Mouse (Mus musculus): Measurements from ENCODE around the gene Med24. TPM values are rescaled to one million over a fixed set of nuclear protein-coding genes. Genes with fewer than 3 reads are reported as not detected.
"Not testable (repeated sequence)": the region's sequence is repeated elsewhere in the genome, so short reads cannot be mapped to it uniquely, and the experiment has no call there.

Med24 gene
- polyA plus RNA-seq, 1 experiment from 2014 or later: 42.5 TPM

DNA sequence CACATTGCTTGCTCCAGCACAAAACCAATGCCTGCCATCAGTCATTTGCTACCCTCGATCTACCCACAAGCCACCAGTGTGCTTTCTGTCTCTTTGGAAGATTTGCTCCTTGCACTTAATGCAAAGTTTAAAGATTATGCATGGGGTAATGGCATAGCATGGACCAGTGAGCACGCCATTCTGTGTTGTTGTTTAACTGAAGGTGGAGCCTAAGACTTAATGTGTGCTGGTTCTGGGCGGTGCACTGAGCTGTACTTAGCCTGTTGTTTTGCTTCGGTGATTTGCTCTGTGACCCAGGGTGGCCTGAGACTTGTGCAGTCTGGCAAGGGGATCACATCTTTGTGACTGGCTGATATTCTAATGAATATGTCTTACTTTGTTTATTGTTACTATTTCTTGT lies 42.3 kb downstream of the Med24 start:
- no peak for ATAC-seq
- WGBS: 80% methylated on average over 4 of the region's 4 CpGs
- no peaks in the 10 kb centered on the region for H3K27me3 ChIP-seq (replicated peaks)
- no peak overlapping the region for H3K4me3 ChIP-seq (replicated peaks)
- H3K4me2 ChIP-seq (replicated peaks): no peak overlapping the region
- H3K36me3 ChIP-seq: peaks cover 52% of the 10 kb centered on the region
- H3K27ac ChIP-seq: no peak overlapping the region
- no peaks in the 10 kb centered on the region for H3K9me3 ChIP-seq
- no peak overlapping the region for H3K9ac ChIP-seq
- 0 out of 2 replicates have a peak, but pooled peaks cover 4% of the 10 kb centered on the region for H3K4me1 ChIP-seq (replicated peaks)

DNA sequence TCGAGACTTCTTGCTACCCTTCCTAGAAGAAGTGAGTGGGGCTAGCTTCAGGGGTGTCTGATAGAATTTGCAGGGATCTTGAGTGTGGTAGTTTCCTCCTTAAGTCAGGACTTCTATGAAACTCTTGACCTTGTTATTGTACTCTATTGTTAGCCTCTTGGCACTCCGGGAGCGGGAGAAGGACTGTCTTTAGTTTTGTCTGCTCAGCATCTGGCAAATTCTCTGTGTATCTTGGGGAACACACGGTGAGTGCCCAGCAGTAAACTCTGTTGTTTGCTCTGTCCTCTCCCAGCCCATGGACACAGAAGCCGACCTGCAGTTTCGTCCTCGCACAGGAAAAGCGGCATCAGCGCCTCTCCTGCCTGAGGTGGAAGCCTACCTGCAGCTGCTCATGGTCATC lies 43.6 kb downstream of the Med24 start:
- no peak overlapping the region for H3K9ac ChIP-seq
- WGBS: 88% methylated on average over 9 of the region's 9 CpGs

GRCm38 (mm10) chr11:98682811-98683210 lies 46.4 kb downstream of the Med24 start:
- Histone ChIP-seq H3K9me3 (no peaks in the 10 kb centered on the region), H3K4me2 (replicated peaks) (peak overlapping the region; percentile 74), H3K9ac (peak overlapping the region; percentile 97), H3K27me3 (replicated peaks) (no peaks in the 10 kb centered on the region), H3K36me3 (peaks cover 23% of the 10 kb centered on the region), H3K4me3 (replicated peaks) (peak overlapping the region; percentile 92), H3K27ac (peak overlapping the region; percentile 59), H3K4me1 (replicated peaks) (0 out of 2 replicates have a peak, but pooled peaks cover 4% of the 10 kb centered on the region)
- WGBS: under 1% methylated on average over 23 of the region's 23 CpGs
- peak; percentile 29 for ATAC-seq

More for the DNA sequence above, 43.6 kb downstream of the Med24 start:
- Histone ChIP-seq H3K4me3 (replicated peaks) (no peak overlapping the region), H3K4me2 (replicated peaks) (no peak overlapping the region), H3K27ac (no peak overlapping the region), H3K27me3 (replicated peaks) (no peaks in the 10 kb centered on the region), H3K9me3 (no peaks in the 10 kb centered on the region), H3K36me3 (peaks cover 40% of the 10 kb centered on the region), H3K4me1 (replicated peaks) (0 out of 2 replicates have a peak, but pooled peaks cover 4% of the 10 kb centered on the region)
- no peak for ATAC-seq

DNA sequence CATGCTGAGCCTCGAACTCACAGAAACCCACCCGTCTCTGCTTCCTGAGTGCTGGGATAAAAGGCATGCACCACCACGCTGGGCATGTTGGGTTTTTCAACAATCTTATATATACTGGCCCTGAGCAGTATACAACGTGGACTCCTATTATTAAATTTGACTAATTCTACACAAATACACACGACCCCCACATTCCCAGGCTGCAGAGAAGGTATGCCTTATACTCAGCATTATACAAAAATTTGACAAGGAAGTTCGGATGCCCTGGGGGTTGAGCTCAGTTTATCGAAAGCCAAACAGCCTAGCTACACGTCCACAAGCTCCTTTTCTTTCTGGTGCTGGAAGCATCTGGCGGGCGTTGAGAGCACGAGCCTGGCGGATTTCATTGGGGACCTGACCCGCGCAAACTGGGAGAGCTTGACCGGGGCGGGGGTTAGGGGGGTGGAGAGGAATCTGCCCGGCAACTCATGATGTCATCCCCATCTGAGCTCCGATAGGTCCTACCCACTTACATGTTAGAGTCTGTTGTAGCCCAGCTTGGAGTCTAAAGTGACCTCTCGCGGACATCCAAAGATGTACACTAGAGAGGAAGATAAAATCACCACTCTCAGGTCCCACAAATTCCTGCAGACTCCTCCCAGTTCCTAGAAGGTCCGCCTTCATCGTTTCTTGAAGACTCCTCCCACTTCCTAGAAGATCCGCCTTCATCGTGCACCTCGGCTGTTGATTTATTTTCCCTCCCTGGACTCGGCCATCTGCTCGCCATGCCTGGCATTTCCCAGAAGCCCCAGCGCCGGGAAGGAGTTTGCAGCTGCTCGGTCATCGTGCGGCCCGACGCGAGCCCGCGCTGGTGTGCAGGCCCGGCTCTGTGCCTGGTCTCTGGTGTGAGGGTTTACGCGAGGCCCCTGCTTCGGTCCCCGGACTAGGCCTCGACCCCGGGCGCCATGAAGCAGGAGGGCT lies 47.2 kb downstream of the Med24 start, which contains the start of gene Psmd3:
Gene Psmd3, plus strand, starts transcription at position 769 of the 960 bp plus-strand sequence.
- peak; percentile 94 for ATAC-seq
- Histone ChIP-seq H3K4me1 (replicated peaks) (0 out of 2 replicates have a peak, but pooled peaks cover 4% of the 10 kb centered on the region), H3K9ac (peak within 1 kb of the TSS; percentile 97), H3K4me3 (replicated peaks) (peak within 1 kb of the TSS; percentile 92), H3K4me2 (replicated peaks) (peak within 1 kb of the TSS; percentile 74), H3K36me3 (peaks cover 17% of the 10 kb centered on the region), H3K9me3 (no peaks in the 10 kb centered on the region), H3K27me3 (replicated peaks) (no peaks in the 10 kb centered on the region), H3K27ac (peak within 1 kb of the TSS; percentile 72)
- 3% methylated on average over 45 of the region's 45 CpGs for WGBS

DNA sequence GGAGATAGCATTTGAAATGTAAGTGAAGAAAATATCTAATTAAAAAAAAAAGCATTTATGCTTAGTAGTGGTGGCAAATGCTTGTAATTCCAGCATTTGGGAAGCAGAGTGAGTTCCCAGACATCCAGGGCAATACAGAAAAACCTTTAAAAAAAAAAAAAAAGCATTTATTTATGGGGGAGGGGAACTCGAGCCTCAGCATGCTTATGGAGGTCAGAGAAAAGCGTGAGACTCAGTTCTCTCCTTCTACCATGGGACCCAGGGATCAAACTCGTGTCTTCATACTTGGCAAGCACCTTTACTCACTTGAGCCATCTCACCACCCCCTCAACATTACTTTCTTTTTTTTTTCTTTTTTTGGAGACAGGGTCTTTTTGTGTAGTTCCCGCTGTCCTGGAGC lies 48.0 kb downstream of the Med24 start:
- Histone ChIP-seq H3K9ac (no peak overlapping the region), H3K27me3 (replicated peaks) (no peaks in the 10 kb centered on the region), H3K36me3 (peaks cover 10% of the 10 kb centered on the region), H3K4me2 (replicated peaks) (no peak overlapping the region), H3K9me3 (no peaks in the 10 kb centered on the region), H3K4me3 (replicated peaks) (no peak overlapping the region), H3K27ac (no peak overlapping the region), H3K4me1 (replicated peaks) (0 out of 2 replicates have a peak, but pooled peaks cover 4% of the 10 kb centered on the region)
- no peak for ATAC-seq
- WGBS: 81% methylated on average over 4 of the region's 4 CpGs

GRCm38 (mm10) chr11:98680595-98680994 lies 48.6 kb downstream of the Med24 start:
- WGBS: 93% methylated on average over 4 of the region's 4 CpGs
- H3K27me3 ChIP-seq (replicated peaks): not testable (repeated sequence)

DNA sequence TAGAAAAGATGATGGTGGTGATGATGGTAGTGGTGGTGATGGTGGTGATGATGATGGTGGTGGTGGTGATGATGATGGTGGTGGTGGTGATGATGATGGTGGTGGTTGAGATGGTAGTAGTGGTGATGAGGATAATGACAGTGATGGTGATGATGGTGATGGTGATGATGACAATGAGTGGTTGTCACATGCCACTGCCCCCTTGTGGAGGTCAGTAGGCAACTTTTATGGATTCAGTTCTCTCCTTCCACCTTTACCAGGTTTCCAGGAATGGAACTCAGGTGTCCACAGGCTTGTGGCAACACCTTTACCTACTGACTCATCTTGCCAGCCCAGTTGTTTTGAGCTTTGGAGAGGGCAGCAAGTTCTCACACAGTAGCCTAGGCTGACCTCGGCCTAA lies 49.2 kb downstream of the Med24 start:
- ATAC-seq: no peak
- H3K4me2 ChIP-seq (replicated peaks): no peak overlapping the region
- 96% methylated on average over 1 of the region's 1 CpGs for WGBS
- no peaks in the 10 kb centered on the region for H3K9me3 ChIP-seq
- 0 out of 2 replicates have a peak, but pooled peaks cover 4% of the 10 kb centered on the region for H3K4me1 ChIP-seq (replicated peaks)
- H3K27ac ChIP-seq: peak overlapping the region; percentile 48; the same call in 1 of the 2 replicates
- H3K4me3 ChIP-seq (replicated peaks): no peak overlapping the region
- no peaks in the 10 kb centered on the region for H3K36me3 ChIP-seq
- no peak overlapping the region for H3K9ac ChIP-seq
- no peaks in the 10 kb centered on the region for H3K27me3 ChIP-seq (replicated peaks)

More at GRCm38 (mm10) chr11:98680595-98680994, 48.6 kb downstream of the Med24 start:
- not testable (repeated sequence) for H3K27ac ChIP-seq; H3K9me3 ChIP-seq; H3K4me1 ChIP-seq (replicated peaks); ATAC-seq; H3K4me2 ChIP-seq (replicated peaks); H3K36me3 ChIP-seq; H3K9ac ChIP-seq; H3K4me3 ChIP-seq (replicated peaks)

DNA sequence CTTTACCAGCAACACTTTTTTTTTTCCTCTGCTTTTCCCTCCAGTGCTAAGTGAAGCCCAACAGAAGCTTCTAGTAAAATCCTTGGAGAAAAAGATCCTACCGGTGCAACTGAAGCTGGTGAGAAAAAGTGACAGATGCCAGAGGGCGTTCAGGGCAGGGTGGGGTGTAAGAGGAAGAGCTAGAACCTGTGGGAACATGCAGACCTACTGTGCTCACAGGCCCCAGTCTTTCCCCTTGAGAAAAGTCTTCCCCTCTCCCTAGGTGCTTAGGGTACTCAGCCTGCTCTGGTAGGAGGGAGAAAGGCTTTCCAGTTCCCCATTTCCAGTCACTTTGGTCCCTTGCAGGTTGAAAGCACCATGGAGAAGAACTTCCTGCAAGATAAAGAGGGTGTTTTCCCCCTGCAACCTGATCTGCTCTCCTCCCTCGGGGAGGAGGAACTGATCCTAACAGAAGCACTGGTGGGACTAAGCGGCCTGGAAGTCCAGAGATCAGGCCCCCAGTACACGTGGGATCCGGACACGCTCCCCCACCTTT lies 53.3 kb downstream of the Med24 start:
- 29% methylated on average over 7 of the region's 7 CpGs for WGBS
- Histone ChIP-seq H3K9me3 (no peaks in the 10 kb centered on the region), H3K4me2 (replicated peaks) (no peak overlapping the region), H3K36me3 (no peaks in the 10 kb centered on the region), H3K4me1 (replicated peaks) (no peaks in the 10 kb centered on the region), H3K27ac (no peak overlapping the region), H3K9ac (no peak overlapping the region), H3K4me3 (replicated peaks) (no peak overlapping the region), H3K27me3 (replicated peaks) (no peaks in the 10 kb centered on the region)
- no peak for ATAC-seq

DNA sequence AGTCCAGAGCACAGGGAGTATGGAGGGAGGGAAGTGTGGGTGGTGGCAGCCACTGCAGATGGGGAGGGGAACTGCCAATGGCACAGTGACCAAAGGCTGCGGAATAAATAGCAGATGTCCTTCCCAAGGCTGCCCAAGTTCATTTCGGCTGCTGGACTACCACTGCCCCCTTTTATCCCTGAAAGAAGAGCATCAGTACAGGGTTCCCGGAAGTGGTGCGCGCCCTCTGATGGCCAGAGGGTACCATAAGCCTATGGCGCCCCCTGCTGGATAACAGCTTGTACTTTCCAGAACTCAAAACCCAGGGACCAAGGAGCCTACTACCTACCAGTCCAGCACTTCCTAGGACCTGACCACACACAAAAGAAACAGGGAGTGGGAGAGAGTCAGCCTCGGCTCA lies 56.1 kb downstream of the Med24 start:
- 0 out of 2 replicates have a peak overlapping the region, but pooled peaks have one; percentile 4 for H3K4me2 ChIP-seq (replicated peaks)
- WGBS: 7% methylated on average over 6 of the region's 7 CpGs
- H3K27ac ChIP-seq; H3K27me3 ChIP-seq (replicated peaks); H3K4me1 ChIP-seq (replicated peaks); H3K9ac ChIP-seq; H3K36me3 ChIP-seq; H3K4me3 ChIP-seq (replicated peaks); H3K9me3 ChIP-seq: not testable (repeated sequence)
- ATAC-seq: peak; percentile 71

DNA sequence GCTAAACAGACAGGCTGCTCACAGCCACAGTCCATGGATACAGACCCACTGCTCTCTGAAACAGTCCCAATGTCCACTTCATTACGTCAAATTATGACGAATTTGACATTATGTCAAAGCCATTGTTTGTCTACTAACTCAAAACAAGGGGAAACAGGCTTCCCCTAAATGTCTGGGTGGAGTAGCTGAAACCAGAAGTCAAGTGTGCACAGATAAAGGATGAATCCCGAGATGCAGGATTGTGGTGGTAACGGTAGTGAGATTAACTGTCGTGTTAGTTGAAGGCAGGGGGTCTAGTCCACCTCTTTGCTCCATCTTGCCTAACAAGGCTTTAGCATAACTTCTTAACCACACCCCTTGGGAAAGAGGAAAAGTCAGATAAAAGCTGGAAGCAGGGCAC lies 56.8 kb downstream of the Med24 start:
- H3K27ac ChIP-seq: no peak overlapping the region
- no peak overlapping the region for H3K4me2 ChIP-seq (replicated peaks)
- peaks cover 6% of the 10 kb centered on the region; the same call in 1 of the 2 replicates for H3K27me3 ChIP-seq (replicated peaks)
- WGBS: 79% methylated on average over 5 of the region's 5 CpGs
- H3K4me1 ChIP-seq (replicated peaks): no peaks in the 10 kb centered on the region
- no peak for ATAC-seq
- H3K36me3 ChIP-seq: no peaks in the 10 kb centered on the region
- H3K9ac ChIP-seq: no peak overlapping the region
- H3K9me3 ChIP-seq: no peaks in the 10 kb centered on the region
- H3K4me3 ChIP-seq (replicated peaks): no peak overlapping the region

DNA sequence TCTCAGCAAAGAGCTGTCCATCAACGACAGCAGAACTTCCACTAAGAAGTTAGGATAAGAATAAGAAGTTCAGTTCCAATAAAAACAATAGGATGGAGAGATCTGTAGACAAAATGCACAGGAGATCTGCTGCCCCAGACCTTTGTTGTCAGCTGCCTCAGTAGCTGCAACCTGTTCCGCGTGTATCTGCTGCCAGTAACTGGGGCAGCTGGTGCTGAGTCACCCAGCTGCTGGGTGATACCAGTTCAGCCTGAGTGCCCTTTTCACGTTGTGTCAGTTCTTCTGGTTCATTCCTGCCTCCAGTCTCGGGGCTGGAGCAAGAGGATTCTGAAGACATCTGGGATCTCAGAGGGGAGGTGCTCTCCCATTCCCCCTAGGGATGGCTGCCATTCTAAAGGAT lies 57.4 kb downstream of the Med24 start:
- Histone ChIP-seq H3K9me3 (no peaks in the 10 kb centered on the region), H3K9ac (no peak overlapping the region), H3K4me3 (replicated peaks) (no peak overlapping the region), H3K36me3 (no peaks in the 10 kb centered on the region), H3K4me1 (replicated peaks) (no peaks in the 10 kb centered on the region), H3K4me2 (replicated peaks) (no peak overlapping the region), H3K27me3 (replicated peaks) (peaks cover 10% of the 10 kb centered on the region; the same call in 1 of the 2 replicates), H3K27ac (no peak overlapping the region)
- ATAC-seq: no peak
- 54% methylated on average over 5 of the region's 5 CpGs for WGBS

DNA sequence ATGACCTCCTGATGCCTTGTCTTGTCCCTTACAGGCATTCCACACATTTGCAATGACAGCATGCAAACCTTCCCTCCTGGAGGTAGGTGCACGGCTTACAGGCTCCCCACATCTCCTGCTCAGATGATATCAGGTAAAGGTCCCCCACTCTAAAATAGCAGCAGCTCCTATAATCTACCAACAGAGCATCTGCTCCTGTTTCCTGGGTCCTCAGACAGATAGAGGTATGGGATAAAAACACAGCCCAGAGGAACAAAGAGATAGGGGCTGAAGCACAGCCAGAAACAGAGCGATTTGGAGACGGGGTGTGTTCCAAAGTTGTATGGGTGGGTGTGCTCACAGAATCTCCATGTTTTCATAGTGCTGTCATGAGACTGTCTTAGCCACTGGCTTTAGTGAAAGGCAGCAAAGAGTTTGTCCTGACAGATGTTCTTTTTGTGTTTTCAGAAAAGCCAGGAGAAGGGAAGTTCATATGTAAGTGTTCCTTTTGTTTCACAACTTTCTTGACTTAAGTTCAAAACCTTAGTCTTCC lies 57.9 kb downstream of the Med24 start:
- Histone ChIP-seq H3K27ac (no peak overlapping the region), H3K9me3 (no peaks in the 10 kb centered on the region), H3K9ac (no peak overlapping the region), H3K27me3 (replicated peaks) (peaks cover 13% of the 10 kb centered on the region; the same call in 1 of the 2 replicates), H3K4me3 (replicated peaks) (no peak overlapping the region), H3K4me2 (replicated peaks) (no peak overlapping the region), H3K4me1 (replicated peaks) (no peaks in the 10 kb centered on the region), H3K36me3 (no peaks in the 10 kb centered on the region)
- WGBS: 79% methylated on average over 3 of the region's 3 CpGs
- no peak for ATAC-seq
